Mouse (Mus musculus) neural tube, embryonic 12.5 days (tissue): ENCODE measurements at regions not wholly inside any gene's neighbourhood (a gene's known extent, or its start where the extent isn't known, plus 50 kb on each side); places are given as distances from the start of the nearest gene placed in this dataset.

Source experiments
- ATAC-seq: fragments of 200-750 bp; cut with Nextera tagmentation; 2 replicates; pipeline ENCODE4 v1.8.0; 2017; ENCODE audit warnings: low read depth, mild to moderate bottlenecking, moderate TSS enrichment, moderate library complexity; ENCODE audit not compliant: low FRiP score
- H3K27ac ChIP-seq: fragments of 300-500 bp; sonication (generic); 2 replicates; pipeline ENCODE4 v1.5.1; 2016
- H3K27me3 ChIP-seq: fragments of 300-500 bp; sonication (generic); replicated peaks from 2 replicates; pipeline ENCODE4 v1.6.1; 2016; ENCODE audit warnings: mild to moderate bottlenecking
- H3K36me3 ChIP-seq: fragments of 300-500 bp; sonication (generic); 2 replicates; pipeline ENCODE4 v1.6.1; 2016; ENCODE audit warnings: mild to moderate bottlenecking
- H3K4me1 ChIP-seq: fragments of 300-500 bp; sonication (generic); 2 replicates; pipeline ENCODE4 v1.6.1; 2016
- H3K4me2 ChIP-seq: fragments of 300-500 bp; sonication (generic); replicated peaks from 2 replicates; pipeline ENCODE4 v1.6.1; 2016; ENCODE audit warnings: mild to moderate bottlenecking
- H3K4me3 ChIP-seq: fragments of 300-500 bp; sonication (generic); 2 replicates; pipeline ENCODE4 v1.5.1; 2016
- H3K9ac ChIP-seq: fragments of 300-500 bp; sonication (generic); 2 replicates; pipeline ENCODE4 v1.6.1; 2016; ENCODE audit warnings: mild to moderate bottlenecking
- H3K9me3 ChIP-seq: fragments of 300-500 bp; sonication (generic); 2 replicates; pipeline ENCODE4 v1.6.1; 2016; ENCODE audit warnings: mild to moderate bottlenecking
- WGBS: fragments of 180-500 bp; shearing (Covaris S2); methylation state at CpG from one replicate; pipeline ENCODE4 v1.1.7; 2016; 5-methylcytosine and 5-hydroxymethylcytosine counted together

DNA sequence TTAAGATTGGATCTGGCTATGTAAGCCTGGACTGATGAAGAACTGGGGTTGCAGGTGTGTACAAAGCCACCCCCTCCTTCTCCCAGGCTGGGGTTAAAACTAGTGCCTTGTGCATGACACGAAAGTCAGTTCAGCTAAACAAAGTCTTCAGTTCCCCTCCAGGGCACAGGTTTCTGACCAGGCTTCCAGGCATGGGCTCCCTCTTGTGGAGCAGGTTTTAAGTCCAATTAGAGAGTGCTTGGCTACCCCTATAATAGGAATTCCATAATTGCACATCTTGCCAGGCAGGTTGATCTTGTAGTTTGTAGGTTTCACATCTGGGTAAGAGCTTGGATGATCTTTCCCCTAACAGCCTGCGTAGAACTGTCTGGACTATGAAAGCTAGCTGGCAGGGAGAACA is 285.2 kb upstream of the Npvf start:
- ATAC-seq: no peak
- 66% methylated on average over 2 of the region's 2 CpGs for WGBS
- H3K9ac ChIP-seq: no peak overlapping the region
- H3K4me3 ChIP-seq: no peak overlapping the region
- no peaks in the 10 kb centered on the region for H3K27me3 ChIP-seq
- H3K4me2 ChIP-seq: no peak overlapping the region
- no peaks in the 10 kb centered on the region for H3K36me3 ChIP-seq
- H3K9me3 ChIP-seq: no peaks in the 10 kb centered on the region
- no peak overlapping the region for H3K27ac ChIP-seq
- no peaks in the 10 kb centered on the region for H3K4me1 ChIP-seq

DNA sequence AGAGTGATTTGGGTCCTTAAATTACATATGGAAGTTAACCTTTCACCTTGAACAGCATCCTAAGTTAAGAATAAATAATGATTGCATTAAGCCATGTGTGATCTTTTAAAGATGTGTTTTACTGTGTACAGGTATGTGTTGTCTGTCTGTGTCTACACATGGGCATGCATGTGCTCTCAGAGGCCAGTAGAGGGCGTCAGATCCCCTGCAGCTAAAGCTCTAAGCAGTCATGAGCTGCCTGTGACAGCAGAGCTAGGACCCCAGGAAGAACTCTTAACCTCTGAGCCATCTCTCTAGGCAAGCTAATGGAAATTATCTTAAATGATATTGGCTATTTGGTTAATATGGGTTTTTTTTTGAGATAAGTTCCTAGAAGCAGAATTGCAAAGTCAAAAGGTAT is 285.9 kb upstream of the Npvf start:
- no peak overlapping the region for H3K27ac ChIP-seq
- H3K4me1 ChIP-seq: no peaks in the 10 kb centered on the region
- no peaks in the 10 kb centered on the region for H3K27me3 ChIP-seq
- H3K36me3 ChIP-seq: no peaks in the 10 kb centered on the region
- no peak overlapping the region for H3K4me2 ChIP-seq
- H3K9me3 ChIP-seq: no peaks in the 10 kb centered on the region
- H3K4me3 ChIP-seq: no peak overlapping the region
- H3K9ac ChIP-seq: no peak overlapping the region
- WGBS: 19% methylated on average over 1 of the region's 1 CpGs
- no peak for ATAC-seq

DNA sequence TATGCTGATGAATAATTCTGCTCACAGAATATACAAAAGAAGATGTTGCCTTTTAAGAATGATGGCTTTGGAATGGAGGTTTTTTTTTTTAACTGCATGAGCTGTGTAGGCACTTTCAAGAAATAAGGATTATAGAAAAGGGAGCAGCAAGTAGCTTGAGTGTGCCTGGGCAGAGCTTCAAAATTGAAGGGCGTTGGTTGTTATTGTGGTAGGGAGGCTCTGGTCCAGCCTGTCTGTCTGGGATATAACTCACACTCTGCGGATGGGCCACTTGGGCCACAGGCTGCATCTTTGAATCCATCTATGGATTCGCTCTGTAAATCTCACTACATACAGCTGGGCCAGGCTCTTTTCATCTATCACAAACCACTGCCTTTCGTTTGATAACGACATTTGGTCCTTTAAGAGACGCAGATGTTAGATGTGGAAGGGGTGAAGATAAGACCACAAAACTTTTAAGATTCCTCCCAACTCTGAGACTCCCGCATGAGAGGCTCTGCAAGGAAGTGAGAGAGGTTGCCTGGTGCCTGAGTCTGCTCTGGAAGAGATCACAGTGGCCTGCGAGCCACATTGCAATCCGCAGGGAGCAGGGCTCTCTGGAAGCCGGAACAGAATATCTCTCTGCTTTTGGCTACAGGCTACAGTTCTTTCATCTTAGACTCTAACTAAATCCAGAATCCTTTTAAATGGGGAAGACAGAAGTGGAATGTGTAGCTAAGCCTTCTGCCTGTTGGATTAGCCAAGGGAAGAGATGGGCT is 286.6 kb upstream of the Npvf start:
- no peaks in the 10 kb centered on the region for H3K4me1 ChIP-seq
- H3K27ac ChIP-seq: no peak overlapping the region
- no peak for ATAC-seq
- no peak overlapping the region for H3K9ac ChIP-seq
- H3K27me3 ChIP-seq: no peaks in the 10 kb centered on the region
- 78% methylated on average over 10 of the region's 10 CpGs for WGBS
- H3K9me3 ChIP-seq: no peaks in the 10 kb centered on the region
- H3K4me3 ChIP-seq: no peak overlapping the region
- no peak overlapping the region for H3K4me2 ChIP-seq
- no peaks in the 10 kb centered on the region for H3K36me3 ChIP-seq

DNA sequence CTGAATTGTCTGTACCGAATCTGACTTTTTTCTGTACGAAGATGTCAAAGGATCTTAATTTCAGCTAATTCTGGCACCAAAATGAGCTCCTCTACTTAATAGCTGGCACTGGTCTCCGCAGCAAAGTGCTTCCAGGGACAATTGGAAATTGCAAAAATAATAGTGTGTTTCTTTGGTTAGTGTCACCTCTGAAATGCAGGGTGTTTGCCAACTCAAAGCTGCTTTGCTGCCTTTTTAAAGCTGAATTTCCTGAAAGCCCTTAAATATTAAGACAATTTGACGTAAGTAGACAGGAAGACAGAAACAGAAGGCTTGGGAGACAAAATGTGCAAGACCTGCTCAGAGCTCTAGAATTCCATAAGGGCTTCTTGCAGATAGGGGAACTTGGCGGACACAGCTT is 288.5 kb upstream of the Npvf start:
- Histone ChIP-seq H3K27ac (no peak overlapping the region), H3K9ac (no peak overlapping the region), H3K4me1 (no peaks in the 10 kb centered on the region), H3K27me3 (no peaks in the 10 kb centered on the region), H3K4me2 (no peak overlapping the region), H3K36me3 (no peaks in the 10 kb centered on the region), H3K9me3 (no peaks in the 10 kb centered on the region), H3K4me3 (no peak overlapping the region)
- ATAC-seq: no peak
- 79% methylated on average over 5 of the region's 5 CpGs for WGBS

DNA sequence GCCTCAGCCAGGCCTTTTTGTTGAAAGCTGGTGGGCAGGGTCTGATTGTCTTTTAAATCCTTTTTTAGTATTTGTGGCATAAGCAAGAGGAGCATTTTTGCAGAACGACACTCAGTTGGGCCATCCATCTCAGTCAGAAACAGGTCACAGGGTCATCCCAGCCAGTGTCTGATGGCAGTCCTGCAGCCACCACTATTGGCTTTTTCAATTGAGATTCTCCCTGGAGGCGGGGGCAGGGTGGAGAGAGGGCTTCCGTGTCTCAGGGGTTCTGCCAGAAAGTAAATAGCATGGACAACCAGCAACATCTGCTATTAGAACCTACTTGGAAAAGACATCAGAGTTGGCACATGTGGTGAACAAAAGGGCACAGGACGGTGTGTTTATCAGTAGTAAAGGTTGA is 293.8 kb upstream of the Npvf start:
- H3K36me3 ChIP-seq: no peaks in the 10 kb centered on the region
- peaks cover 17% of the 10 kb centered on the region for H3K4me1 ChIP-seq
- no peaks in the 10 kb centered on the region for H3K9me3 ChIP-seq
- no peak overlapping the region for H3K9ac ChIP-seq
- no peak overlapping the region for H3K4me3 ChIP-seq
- no peaks in the 10 kb centered on the region for H3K27me3 ChIP-seq
- H3K4me2 ChIP-seq: no peak overlapping the region
- 49% methylated on average over 4 of the region's 4 CpGs for WGBS
- no peak for ATAC-seq
- no peak overlapping the region for H3K27ac ChIP-seq

DNA sequence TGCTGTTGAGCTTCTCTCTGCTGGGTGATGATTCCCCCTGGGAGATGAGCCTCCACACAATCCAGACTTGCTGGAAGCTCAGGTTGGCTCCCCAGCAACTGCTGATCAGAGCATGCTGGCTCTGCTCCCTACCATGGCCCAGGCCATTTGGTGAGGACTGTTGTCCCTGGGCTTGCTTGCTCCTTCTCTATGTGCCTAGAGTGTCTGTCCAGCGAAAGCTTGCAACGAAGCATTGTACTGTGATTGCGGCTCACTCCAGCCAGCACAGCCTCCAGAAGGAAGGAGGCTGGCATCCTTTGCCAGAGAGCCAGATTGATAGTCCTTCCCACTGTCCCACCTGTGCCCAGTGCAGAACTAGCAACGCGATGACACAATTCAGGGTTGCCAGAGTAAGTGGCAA is 295.1 kb upstream of the Npvf start:
- H3K27me3 ChIP-seq: no peaks in the 10 kb centered on the region
- no peak for ATAC-seq
- H3K4me1 ChIP-seq: peaks cover 17% of the 10 kb centered on the region
- H3K9me3 ChIP-seq: no peaks in the 10 kb centered on the region
- no peak overlapping the region for H3K4me3 ChIP-seq
- 85% methylated on average over 5 of the region's 5 CpGs for WGBS
- H3K27ac ChIP-seq: peak overlapping the region; percentile 67
- H3K9ac ChIP-seq: no peak overlapping the region
- no peak overlapping the region for H3K4me2 ChIP-seq
- no peaks in the 10 kb centered on the region for H3K36me3 ChIP-seq

DNA sequence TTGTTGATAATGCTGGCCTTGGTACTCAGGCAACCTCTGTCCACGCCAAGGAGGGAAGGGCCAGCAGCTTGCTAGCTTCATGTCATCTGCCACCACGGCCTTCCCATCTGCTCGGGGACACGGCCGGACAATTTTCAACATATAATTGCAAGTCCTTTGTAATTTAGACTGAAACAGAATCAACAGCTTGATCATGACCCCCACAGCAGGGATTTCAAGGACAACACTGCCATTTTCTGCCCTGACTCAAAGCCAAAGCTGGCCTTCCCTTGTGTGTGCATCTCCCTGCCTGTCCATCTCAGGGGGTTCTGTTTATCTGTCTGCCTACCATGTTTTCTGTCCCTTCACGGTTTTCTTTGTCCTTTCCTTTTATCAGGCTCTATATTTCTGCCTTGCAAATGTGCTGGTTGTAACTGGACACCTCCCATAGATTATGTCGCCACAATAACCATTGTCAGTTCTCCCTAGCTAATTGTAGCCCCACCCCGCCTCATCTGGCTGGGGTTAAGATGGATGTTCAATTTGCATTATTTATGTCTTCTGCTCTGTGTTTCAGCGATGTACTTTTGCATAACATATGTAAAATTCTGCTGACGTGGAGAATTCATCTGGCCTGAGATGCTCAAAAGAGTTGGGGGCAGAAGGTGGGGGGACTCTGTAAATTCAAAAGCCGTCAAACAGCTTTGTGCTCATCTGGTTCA is 295.8 kb upstream of the Npvf start:
- Histone ChIP-seq H3K4me2 (0 out of 2 replicates have a peak overlapping the region, but pooled peaks have one; percentile 1), H3K36me3 (no peaks in the 10 kb centered on the region), H3K4me3 (no peak overlapping the region), H3K9ac (no peak overlapping the region), H3K27ac (peak overlapping the region; percentile 67; the same call in 1 of the 2 replicates), H3K27me3 (no peaks in the 10 kb centered on the region), H3K9me3 (no peaks in the 10 kb centered on the region), H3K4me1 (peaks cover 17% of the 10 kb centered on the region)
- 31% methylated on average over 11 of the region's 11 CpGs for WGBS
- ATAC-seq: peak; percentile 74

DNA sequence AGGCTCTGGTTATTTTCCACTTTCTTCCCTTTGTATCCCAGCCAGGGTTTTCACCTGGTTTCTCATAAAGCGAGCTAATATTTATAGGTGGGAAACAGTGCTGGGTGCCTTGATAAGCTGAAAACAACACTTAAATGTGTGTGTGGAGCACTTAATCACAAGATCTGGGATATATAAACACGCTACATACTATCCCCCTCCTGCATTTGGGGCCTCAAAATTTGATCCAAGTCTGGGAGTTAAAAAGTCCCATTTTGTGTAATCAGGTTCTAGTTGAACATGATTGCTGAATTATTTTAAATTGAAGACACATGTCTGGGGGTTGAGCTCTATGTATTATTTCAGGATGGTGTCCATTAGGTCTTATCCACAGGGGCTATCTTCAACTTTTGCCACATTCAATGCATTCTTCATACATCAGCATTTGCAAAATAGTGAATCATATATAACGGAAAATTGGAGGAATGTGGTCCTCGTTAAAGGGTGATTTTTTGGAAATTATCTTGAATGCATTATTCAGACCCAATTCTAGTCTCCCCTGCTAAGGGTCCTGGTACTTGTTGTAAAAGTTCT is 303.2 kb upstream of the Npvf start:
- Histone ChIP-seq H3K27ac (no peak overlapping the region), H3K9me3 (no peaks in the 10 kb centered on the region), H3K4me2 (no peak overlapping the region), H3K27me3 (no peaks in the 10 kb centered on the region), H3K4me1 (no peaks in the 10 kb centered on the region), H3K4me3 (no peak overlapping the region), H3K9ac (no peak overlapping the region), H3K36me3 (no peaks in the 10 kb centered on the region)
- no peak for ATAC-seq
- 95% methylated on average over 4 of the region's 4 CpGs for WGBS

DNA sequence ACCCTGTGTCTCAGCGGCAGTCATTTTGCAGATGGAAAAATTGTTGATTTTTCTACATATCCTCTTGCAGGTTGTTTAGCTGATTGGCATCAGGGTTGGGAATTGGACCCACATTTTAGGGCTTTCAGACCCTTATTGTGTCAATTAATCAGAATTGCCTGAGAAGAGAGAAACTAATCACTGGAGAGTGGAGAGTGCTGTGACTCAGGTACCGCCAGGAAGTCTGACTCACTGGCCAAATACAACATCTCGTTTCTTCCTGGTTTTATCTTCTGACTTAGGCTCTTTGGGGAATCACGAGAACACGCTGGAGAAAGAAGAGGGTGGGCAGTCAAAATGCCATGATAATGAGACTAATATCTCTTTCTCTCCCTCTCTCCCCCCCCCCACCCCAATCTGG is 306.1 kb upstream of the Npvf start:
- H3K9ac ChIP-seq: no peak overlapping the region
- 70% methylated on average over 5 of the region's 5 CpGs for WGBS
- H3K36me3 ChIP-seq: no peaks in the 10 kb centered on the region
- no peak overlapping the region for H3K4me3 ChIP-seq
- no peaks in the 10 kb centered on the region for H3K4me1 ChIP-seq
- H3K27me3 ChIP-seq: no peaks in the 10 kb centered on the region
- H3K4me2 ChIP-seq: no peak overlapping the region
- H3K27ac ChIP-seq: no peak overlapping the region
- ATAC-seq: no peak
- H3K9me3 ChIP-seq: no peaks in the 10 kb centered on the region

DNA sequence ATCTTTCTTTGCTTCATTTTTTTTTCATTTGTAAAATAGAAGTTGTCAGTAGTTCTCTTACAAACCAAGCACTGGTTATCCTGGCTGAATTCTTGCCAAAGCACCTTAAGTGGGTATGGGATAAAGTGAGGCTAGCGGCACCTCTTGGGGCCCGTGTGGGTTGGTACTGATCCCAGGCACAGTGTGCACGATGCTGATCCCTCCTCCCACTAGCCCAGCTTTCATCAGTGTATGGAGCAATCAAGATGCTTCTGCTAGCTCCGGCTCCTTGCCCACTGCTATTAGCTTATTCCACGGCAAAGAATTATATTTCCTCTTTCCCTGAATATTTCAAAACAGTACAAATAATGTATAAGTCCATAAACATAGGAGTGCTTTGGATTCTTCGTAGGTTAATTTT is 307.4 kb upstream of the Npvf start:
- Histone ChIP-seq H3K9me3 (no peaks in the 10 kb centered on the region), H3K4me1 (no peaks in the 10 kb centered on the region)

DNA sequence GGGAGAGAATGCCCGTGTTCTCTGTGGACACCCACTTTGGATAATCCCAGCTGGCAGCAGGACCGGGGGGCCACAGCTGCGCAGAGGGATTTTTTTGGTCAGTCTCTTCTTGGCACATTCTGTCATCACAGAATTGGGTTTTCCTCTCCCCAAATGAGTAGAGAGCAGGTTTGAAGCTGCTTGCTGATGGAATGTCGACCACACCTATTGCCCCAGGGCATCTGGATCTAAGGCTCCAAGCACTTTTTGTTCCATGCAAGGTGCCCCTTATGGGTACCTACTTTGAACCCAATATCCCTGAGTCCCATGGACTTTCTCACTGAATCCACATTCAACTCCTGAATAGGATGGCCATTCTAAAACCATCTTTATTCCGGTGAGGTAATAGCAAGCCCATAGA is 314.3 kb upstream of the Npvf start:
- Histone ChIP-seq H3K9ac (no peak overlapping the region), H3K4me2 (no peak overlapping the region), H3K27me3 (no peaks in the 10 kb centered on the region), H3K4me1 (peaks cover 8% of the 10 kb centered on the region), H3K27ac (no peak overlapping the region), H3K9me3 (no peaks in the 10 kb centered on the region), H3K36me3 (no peaks in the 10 kb centered on the region), H3K4me3 (no peak overlapping the region)
- no peak for ATAC-seq
- WGBS: 92% methylated on average over 5 of the region's 5 CpGs

More for the DNA sequence above, 307.4 kb upstream of the Npvf start:
- Histone ChIP-seq H3K27me3 (no peaks in the 10 kb centered on the region), H3K4me2 (no peak overlapping the region), H3K36me3 (no peaks in the 10 kb centered on the region), H3K27ac (no peak overlapping the region), H3K4me3 (no peak overlapping the region), H3K9ac (no peak overlapping the region)
- WGBS: 85% methylated on average over 6 of the region's 6 CpGs
- no peak for ATAC-seq

DNA sequence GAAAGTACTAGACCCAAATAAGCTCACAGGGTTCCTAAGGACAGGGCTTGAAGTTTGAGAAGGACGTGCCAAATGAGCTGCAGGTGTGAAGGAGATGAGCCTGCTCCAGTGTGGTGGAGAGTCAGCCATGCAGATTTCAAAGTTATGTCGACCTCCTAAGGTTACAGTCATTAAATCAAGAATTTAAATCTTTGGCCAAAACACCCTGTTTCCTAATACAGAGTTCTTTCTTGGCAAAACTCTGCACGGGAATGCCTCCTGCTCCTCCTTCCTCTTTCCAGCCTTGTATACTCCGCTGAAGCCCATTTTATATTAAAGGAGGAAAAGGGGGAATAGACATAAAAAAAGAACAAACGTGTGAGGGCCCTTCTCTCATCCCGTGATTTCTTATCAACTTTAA is 315.1 kb upstream of the Npvf start:
- H3K4me1 ChIP-seq: peaks cover 8% of the 10 kb centered on the region

More for the DNA sequence above, 315.1 kb upstream of the Npvf start:
- Histone ChIP-seq H3K4me2 (no peak overlapping the region), H3K9me3 (no peaks in the 10 kb centered on the region), H3K27me3 (no peaks in the 10 kb centered on the region), H3K9ac (no peak overlapping the region), H3K27ac (no peak overlapping the region), H3K36me3 (no peaks in the 10 kb centered on the region), H3K4me3 (no peak overlapping the region)
- WGBS: 52% methylated on average over 6 of the region's 6 CpGs
- no peak for ATAC-seq
